Mouse (Mus musculus) kidney, embryonic 16.5 days (tissue): ENCODE measurements around the gene Gm21887. TPM values are rescaled to one million over a fixed set of nuclear protein-coding genes. Genes with fewer than 3 reads are reported as not detected.
"Not testable (repeated sequence)": the region's sequence is repeated elsewhere in the genome, so short reads cannot be mapped to it uniquely, and the experiment has no call there.

Experiments used
- ATAC-seq: fragments of 200-750 bp; cut with Nextera tagmentation; 2 replicates; pipeline ENCODE4 v1.8.0; 2017; ENCODE audit warnings: moderate TSS enrichment; ENCODE audit not compliant: low FRiP score, low TSS enrichment
- H3K27ac ChIP-seq: fragments of 300-500 bp; sonication (generic); 2 replicates; pipeline ENCODE4 v1.5.1; 2014; ENCODE audit warnings: low read length
- H3K27me3 ChIP-seq: fragments of 300-500 bp; sonication (generic); 2 replicates; pipeline ENCODE4 v1.6.1; 2014; ENCODE audit warnings: low read length, control low read depth, mixed read lengths; ENCODE audit not compliant: insufficient read depth
- H3K36me3 ChIP-seq: fragments of 300-500 bp; sonication (generic); 2 replicates; pipeline ENCODE4 v1.6.1; 2014; ENCODE audit warnings: low read length, control low read depth, mixed read lengths; ENCODE audit not compliant: insufficient read depth
- H3K4me1 ChIP-seq: fragments of 300-500 bp; sonication (generic); 2 replicates; pipeline ENCODE4 v1.6.1; 2014; ENCODE audit warnings: low read length, control low read depth, mixed read lengths; ENCODE audit not compliant: insufficient read depth
- H3K4me2 ChIP-seq: fragments of 300-500 bp; sonication (generic); replicated peaks from 2 replicates; pipeline ENCODE4 v1.6.1; 2014; ENCODE audit warnings: low read depth, low read length
- H3K4me3 ChIP-seq: fragments of 300-500 bp; sonication (generic); 2 replicates; pipeline ENCODE4 v1.5.1; 2014; ENCODE audit warnings: mild to moderate bottlenecking, low read length
- H3K9ac ChIP-seq: fragments of 300-500 bp; sonication (generic); replicated peaks from 2 replicates; pipeline ENCODE4 v1.6.1; 2014; ENCODE audit warnings: low read length
- H3K9me3 ChIP-seq: fragments of 300-500 bp; sonication (generic); 2 replicates; pipeline ENCODE4 v1.6.1; 2016; ENCODE audit warnings: low read length, control low read depth
- WGBS: fragments of 180-500 bp; shearing (Covaris S2); extraction: QIAGEN DNeasy Blood & Tissue Kit; methylation state at CpG from one replicate; pipeline ENCODE4 v1.1.7; 2014; 5-methylcytosine and 5-hydroxymethylcytosine counted together
- polyA plus RNA-seq: library from polyadenylated mRNA; unstranded; fragments of >200 nt; fragmentation: Nextera tagmentation; extraction: Ambion mirVana; gene quantifications from 2 replicates; pipeline ENCODE4 v1.2.1, GENCODE M21; 2015

Gene Gm21887
- 162 and 299 TPM in 2 replicates for polyA plus RNA-seq

DNA sequence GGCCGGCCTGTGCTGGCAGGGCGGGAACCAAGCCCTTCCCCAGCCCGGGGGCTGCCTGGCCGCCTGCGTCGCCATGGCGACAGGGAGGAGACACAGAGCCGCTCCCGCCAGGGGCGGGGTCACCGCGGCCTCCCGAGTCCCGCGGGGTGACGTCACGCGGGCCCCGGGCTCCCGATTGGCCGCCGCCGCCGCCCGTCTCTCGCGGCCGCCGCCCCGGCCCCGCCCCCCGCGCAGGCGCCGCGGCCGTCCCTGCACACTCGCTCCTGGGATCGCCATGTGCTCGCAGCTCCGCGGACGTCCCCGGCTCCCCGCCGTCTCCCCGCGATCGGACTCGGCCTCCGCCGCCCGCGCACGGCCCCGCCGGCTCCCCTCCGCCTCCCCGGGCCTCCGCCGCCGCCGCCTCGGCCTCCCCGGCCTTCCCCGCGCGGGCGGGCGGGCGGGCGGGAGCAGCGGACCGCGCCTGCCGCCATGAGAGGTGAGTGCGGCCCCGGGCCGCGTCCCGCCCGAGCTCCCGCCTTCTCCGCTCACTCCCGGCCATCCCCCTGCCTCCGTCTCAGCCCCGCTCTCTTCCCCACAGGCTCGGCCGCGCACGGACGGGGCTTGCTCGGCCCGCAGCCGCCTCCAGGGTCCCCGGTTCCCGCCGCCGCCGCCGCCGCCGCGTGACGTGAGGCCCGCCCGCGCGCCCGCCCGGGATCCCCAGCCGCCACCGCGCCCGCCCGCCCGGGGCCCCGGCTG, at the start of gene Gm21887:
Gm21887 (plus strand) TSS at position 644 of the 735 bp plus-strand sequence.
- not testable (repeated sequence) for H3K27me3 ChIP-seq, H3K4me1 ChIP-seq
- peak within 1 kb of the TSS; percentile 72 for H3K9ac ChIP-seq
- WGBS = 61% methylated on average over 116 of the region's 118 CpGs
- H3K36me3 ChIP-seq = peaks cover 12% of the 10 kb centered on the region
- peak within 1 kb of the TSS; percentile 50 for H3K4me3 ChIP-seq
- peaks cover 38% of the 10 kb centered on the region for H3K9me3 ChIP-seq
- peak; percentile 89 for ATAC-seq
- H3K27ac ChIP-seq = peak within 1 kb of the TSS; percentile 79
- peak within 1 kb of the TSS; percentile 37 for H3K4me2 ChIP-seq

DNA sequence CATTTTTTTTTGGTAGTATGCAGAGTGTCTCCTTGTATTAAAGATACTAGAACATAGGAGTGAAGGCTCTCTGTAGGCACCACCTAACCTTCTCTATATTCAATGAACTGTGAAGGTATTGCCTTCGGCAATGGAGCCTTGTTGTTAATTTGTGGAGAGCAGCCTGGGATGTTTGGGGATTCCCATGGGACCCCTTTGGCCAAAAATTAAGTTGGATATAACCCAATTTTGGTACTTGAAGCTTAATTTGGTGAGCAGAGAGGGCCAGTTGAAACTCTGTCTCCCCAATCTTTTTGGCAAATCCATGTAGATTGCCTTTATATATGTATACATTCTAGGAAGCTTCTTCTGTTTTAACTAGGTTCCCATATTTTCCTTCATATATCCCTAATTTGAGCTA, 40.1 kb upstream of the Gm21887 start:
- Histone ChIP-seq H3K36me3 (peaks cover 11% of the 10 kb centered on the region), H3K4me1 (no peaks in the 10 kb centered on the region), H3K9ac (no peak overlapping the region), H3K27ac (no peak overlapping the region), H3K27me3 (no peaks in the 10 kb centered on the region), H3K4me3 (no peak overlapping the region), H3K4me2 (no peak overlapping the region), H3K9me3 (no peaks in the 10 kb centered on the region)
- 84% methylated on average over 1 of the region's 1 CpGs for WGBS
- no peak for ATAC-seq

DNA sequence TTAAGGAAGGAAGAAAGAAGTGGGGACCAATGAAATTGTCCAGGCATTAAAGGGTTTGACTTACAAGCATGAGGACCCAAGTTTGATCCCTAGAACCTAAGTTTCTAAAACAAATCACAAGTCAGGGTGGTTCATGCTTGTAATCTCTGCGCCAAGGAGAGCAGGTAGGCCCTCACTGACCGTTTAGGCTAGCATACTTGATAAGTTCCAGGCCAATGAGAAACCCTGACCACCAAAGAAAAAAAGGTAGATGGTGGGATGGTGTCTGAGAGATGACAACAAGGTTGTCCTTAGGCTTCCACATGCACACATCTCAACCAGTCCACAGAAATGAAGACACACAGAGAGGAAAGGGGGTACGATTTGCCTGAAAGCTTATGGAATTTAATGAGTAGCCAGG, 39.7 kb upstream of the Gm21887 start:
- H3K36me3 ChIP-seq = peaks cover 11% of the 10 kb centered on the region
- 89% methylated on average over 3 of the region's 3 CpGs for WGBS
- H3K4me3 ChIP-seq, H3K27ac ChIP-seq, H3K9me3 ChIP-seq, H3K9ac ChIP-seq, H3K4me1 ChIP-seq, ATAC-seq, H3K27me3 ChIP-seq, H3K4me2 ChIP-seq: not testable (repeated sequence)

DNA sequence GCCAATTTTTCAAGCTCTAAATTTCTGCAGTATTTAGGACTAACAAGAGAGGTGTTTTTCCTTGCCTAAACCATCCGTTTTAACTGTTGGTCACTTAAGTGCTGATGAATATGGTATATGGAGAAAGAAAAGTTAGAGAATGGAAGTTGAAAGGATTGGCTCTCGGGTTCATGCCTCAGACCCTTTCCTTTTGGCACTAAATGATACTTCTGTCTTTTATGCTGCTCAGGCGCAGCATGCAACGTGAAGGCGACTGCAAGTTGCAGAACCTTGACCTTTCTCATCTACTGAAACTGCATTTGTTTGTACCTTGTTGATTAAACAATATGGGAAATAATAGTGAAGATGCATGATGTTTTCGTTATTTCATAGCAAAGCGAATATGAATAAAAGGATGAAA, 38.9 kb upstream of the Gm21887 start:
- not testable (repeated sequence) for H3K9me3 ChIP-seq, H3K27ac ChIP-seq, H3K4me3 ChIP-seq, ATAC-seq, H3K27me3 ChIP-seq, H3K4me2 ChIP-seq, H3K4me1 ChIP-seq, H3K9ac ChIP-seq
- H3K36me3 ChIP-seq = peaks cover 11% of the 10 kb centered on the region
- WGBS = 89% methylated on average over 7 of the region's 7 CpGs

DNA sequence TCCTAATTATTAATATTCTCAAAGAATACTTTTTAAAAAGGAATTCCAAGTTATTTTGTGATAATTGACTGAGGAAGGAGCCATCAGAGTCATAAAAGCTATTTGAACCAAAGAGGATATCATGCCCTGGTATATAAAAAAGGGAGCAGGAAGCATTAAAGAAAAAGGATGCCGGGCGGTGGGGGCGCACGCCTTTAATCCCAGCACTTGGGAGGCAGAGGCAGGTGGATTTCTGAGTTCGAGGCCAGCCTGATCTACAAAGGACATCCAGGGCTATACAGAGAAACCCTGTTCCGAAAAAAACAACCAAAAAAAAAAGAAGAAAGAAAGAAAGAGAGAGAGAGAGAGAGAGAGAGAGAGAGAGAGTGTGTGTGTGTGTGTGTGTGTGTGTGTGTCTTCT, 37.9 kb upstream of the Gm21887 start:
- 90% methylated on average over 6 of the region's 6 CpGs for WGBS
- H3K4me3 ChIP-seq = not testable (repeated sequence)

DNA sequence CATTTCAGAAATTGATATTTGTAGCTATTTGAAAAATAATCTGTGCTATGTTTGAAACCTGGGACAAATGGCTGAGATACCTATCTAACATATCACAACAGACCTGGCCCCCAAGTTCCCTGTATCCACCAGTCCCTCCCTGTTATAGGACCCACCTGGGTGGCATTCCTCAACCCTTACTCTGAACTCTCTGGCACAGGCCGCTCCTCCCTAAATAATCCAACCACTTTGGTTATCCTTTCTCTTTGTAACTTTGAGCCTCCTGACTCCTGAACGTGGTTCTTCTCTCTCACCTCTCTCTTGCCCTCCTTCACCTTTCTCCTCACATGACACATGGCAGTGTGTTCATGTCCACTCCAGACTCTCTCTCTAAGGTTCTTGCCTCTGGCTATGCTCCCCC, 37.3 kb upstream of the Gm21887 start:
- not testable (repeated sequence) for ATAC-seq, H3K4me1 ChIP-seq, H3K9ac ChIP-seq, H3K27me3 ChIP-seq, H3K4me2 ChIP-seq, H3K9me3 ChIP-seq, H3K4me3 ChIP-seq
- WGBS = 66% methylated on average over 2 of the region's 2 CpGs
- peak overlapping the region; percentile 5 for H3K27ac ChIP-seq
- H3K36me3 ChIP-seq = peaks cover 13% of the 10 kb centered on the region

More for the DNA sequence above, 37.9 kb upstream of the Gm21887 start:
- H3K9me3 ChIP-seq, H3K4me1 ChIP-seq, H3K9ac ChIP-seq, ATAC-seq, H3K4me2 ChIP-seq, H3K27me3 ChIP-seq, H3K27ac ChIP-seq: not testable (repeated sequence)
- peaks cover 11% of the 10 kb centered on the region for H3K36me3 ChIP-seq

DNA sequence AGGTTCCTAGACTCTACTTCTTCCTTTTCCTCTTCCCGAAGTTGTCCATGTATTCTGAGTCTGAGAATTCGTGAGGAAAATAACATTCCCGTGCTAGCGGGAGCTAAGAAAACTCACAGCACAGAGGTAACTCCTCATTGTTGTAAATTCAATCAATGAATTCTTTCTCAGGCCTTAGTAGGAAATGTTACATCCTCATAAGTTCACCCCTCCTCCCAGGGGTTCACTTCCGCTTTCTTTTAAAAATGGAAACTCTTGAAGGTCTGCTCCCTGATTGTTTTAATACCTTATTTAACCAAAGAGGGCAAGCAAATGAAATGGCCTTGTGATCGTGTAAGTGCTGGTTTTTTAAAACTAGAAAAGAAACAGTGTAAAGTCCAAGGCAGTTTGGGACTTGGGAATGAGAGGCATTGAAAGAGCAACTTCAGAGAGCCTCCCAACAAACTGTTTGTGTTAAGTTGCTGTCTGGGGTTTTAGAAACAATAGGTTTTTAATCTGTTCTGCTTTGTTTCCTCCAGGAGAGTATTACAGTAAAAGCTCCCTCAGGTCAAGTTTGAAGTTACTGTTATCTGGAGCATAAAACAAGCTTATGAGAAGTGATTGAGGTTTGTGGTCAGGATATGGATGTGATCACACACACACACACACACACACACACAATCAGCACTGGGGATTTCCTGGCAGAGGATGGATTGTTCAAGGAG, 36.5 kb upstream of the Gm21887 start:
- H3K27me3 ChIP-seq, H3K9me3 ChIP-seq, H3K9ac ChIP-seq, ATAC-seq, H3K4me2 ChIP-seq, H3K4me1 ChIP-seq, H3K4me3 ChIP-seq: not testable (repeated sequence)
- peaks cover 17% of the 10 kb centered on the region for H3K36me3 ChIP-seq
- 71% methylated on average over 6 of the region's 6 CpGs for WGBS
- peak overlapping the region; percentile 5 for H3K27ac ChIP-seq

DNA sequence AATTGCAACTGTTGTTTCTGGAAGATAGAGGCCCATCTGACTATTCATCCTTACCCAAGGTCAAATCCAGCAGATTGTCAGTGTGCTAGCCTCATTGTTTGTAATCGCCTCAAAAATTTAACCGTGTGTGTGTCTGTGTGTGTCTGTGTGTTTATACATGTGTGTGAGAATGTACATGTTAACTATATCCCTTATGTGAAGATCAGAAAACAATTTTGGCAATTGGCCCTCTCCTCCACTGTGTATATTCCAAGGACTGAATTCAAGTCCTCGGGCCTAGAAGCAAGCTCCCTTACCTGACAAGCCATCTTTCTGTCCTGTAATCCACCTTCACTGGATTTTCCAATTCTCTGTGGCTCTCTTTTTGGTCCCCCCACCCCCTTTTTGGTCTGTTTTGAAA, 35.7 kb upstream of the Gm21887 start:
- not testable (repeated sequence) for H3K9ac ChIP-seq, H3K4me2 ChIP-seq, H3K4me3 ChIP-seq, H3K4me1 ChIP-seq, ATAC-seq, H3K27me3 ChIP-seq, H3K9me3 ChIP-seq
- whole genome bisulfite sequencing = 60% methylated on average over 3 of the region's 3 CpGs
- H3K36me3 ChIP-seq = peaks cover 26% of the 10 kb centered on the region
- 0 out of 2 replicates have a peak overlapping the region, but pooled peaks have one; percentile 4 for H3K27ac ChIP-seq

DNA sequence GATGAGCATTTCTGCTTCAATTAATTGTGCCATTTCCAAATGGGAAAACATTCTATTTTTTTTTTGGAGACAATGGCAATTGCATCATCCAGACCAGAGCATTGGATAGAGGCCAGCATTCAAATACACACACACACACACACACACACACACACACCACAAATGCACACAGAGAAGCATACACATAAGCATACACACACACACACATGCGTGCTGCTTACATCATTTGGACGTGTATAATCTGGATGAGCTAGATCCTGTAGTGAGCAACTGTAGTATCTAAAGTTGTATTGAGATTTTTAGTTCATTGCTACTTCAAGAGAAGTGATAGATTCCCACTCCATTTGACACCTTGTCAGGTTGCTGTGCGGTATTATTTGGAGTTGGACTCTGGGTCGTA, 35.0 kb upstream of the Gm21887 start:
- not testable (repeated sequence) for H3K9me3 ChIP-seq, H3K4me1 ChIP-seq, H3K9ac ChIP-seq, H3K4me2 ChIP-seq, H3K27me3 ChIP-seq, H3K4me3 ChIP-seq
- ATAC-seq = 0 out of 2 replicates have a peak, but pooled peaks have one; percentile 7
- Histone ChIP-seq H3K36me3 (peaks cover 30% of the 10 kb centered on the region), H3K27ac (0 out of 2 replicates have a peak overlapping the region, but pooled peaks have one; percentile 0)
- WGBS = 51% methylated on average over 4 of the region's 4 CpGs

DNA sequence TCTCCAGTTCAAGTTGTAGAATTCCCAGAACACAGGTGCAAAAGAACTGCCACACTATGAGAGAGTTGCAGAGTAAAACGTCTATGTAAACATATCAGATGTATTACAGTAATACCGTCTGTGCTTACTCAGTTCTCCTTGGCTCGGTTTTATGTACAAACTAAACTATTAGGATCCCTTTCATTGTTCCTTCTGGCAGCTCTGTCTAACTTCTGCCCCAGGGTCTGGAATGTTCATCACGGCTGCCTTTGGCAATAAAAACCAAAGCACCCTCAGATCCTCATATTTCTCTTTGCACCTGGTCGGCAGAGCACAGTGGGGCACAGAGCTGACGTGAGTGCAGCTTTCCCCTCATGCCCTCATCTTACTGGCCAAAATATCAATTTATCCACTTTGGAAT, 34.5 kb upstream of the Gm21887 start:
- H3K4me2 ChIP-seq, H3K4me1 ChIP-seq, H3K27me3 ChIP-seq, H3K4me3 ChIP-seq, H3K9me3 ChIP-seq, H3K9ac ChIP-seq: not testable (repeated sequence)
- ATAC-seq = peak; percentile 77
- Histone ChIP-seq H3K27ac (peak overlapping the region; percentile 2; the same call in 1 of the 2 replicates), H3K36me3 (peaks cover 30% of the 10 kb centered on the region)
- 48% methylated on average over 6 of the region's 6 CpGs for WGBS
